Mouse (Mus musculus) G1E (cell line): Measurements from ENCODE around the gene Usp3.

Source experiments
- CTCF ChIP-seq: IDR thresholded peaks from 2 replicates; pipeline ENCODE4 v1.5.1; 2012; ENCODE audit warnings: low read depth, low read length, inconsistent platforms, mixed read lengths
- GATA1 ChIP-seq: IDR thresholded peaks from 2 replicates; pipeline ENCODE4 v1.6.1; 2012; ENCODE audit warnings: borderline replicate concordance, low read length, inconsistent platforms, mixed read lengths
- GATA2 ChIP-seq: IDR thresholded peaks from 2 replicates; pipeline ENCODE4 v1.6.1; 2012; ENCODE audit warnings: low read depth, low read length, inconsistent platforms, borderline replicate concordance
- POLR2AphosphoS5 ChIP-seq: IDR thresholded peaks from 2 replicates; pipeline ENCODE4 v1.6.1; 2012; ENCODE audit warnings: low read depth, low read length, inconsistent platforms; ENCODE audit not compliant: insufficient replicate concordance
- TAL1 ChIP-seq: conservative IDR thresholded peaks from 2 replicates; pipeline ENCODE4 v1.6.1; 2012; ENCODE audit warnings: low read depth, low read length, inconsistent platforms, mixed read lengths

DNA sequence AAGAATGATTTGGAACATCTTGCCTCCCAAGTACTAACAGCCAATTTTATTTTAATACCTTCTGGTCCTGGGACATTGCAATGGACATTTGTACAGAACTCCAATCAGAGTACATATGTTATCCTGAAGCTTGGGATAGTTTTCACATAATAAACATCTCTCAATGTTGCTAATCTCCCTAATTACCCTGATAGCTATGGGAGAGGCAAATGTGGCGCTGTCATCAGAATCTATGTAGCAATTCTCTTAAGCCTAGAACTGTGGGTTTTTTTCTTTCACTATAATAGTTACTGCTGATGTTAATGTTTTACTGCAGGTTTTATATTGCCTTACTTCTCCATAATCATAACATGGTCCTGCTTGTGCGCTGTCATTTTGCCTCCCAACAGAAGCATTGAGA, 46.7 kb upstream of the Usp3 start:
- TF ChIP-seq GATA1 (no peak), CTCF (no peak), POLR2AphosphoS5 (no peak), TAL1 (no peak), GATA2 (no peak)
